Mouse (Mus musculus) layer of hippocampus, adult 9-11 months (tissue): ENCODE data around the gene Narfl.
A peak's percentile ranks its signal among the peaks of the same experiment; 100 is the strongest.
"Not testable (repeated sequence)": the region's sequence is repeated elsewhere in the genome, so short reads cannot be mapped to it uniquely, and the experiment has no call there.

ENCODE experiments used
- DNase-seq: peaks from one replicate; pipeline ENCODE4 v3.0.0; 2022

Narfl gene

DNA sequence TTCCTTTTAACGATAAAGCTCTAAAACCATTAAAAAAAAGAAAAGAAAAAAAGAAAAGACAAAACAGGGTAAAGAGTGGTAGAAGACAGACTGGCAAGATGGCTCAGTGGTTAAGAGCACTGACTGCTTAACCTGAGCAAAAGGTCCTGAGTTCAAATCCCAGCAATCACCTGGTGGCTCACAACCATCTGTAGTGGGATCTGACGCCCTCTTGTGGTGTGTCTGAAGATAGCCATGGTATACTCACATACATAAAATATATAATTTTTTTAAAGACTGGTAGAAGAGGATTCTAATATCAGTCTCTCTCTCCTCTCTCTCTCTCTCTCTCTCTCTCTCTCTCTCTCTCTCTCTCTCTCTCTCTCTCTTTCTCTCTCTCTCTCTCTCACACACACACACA, 33.9 kb downstream of the Narfl start:
- DNase-seq = not testable (repeated sequence)

DNA sequence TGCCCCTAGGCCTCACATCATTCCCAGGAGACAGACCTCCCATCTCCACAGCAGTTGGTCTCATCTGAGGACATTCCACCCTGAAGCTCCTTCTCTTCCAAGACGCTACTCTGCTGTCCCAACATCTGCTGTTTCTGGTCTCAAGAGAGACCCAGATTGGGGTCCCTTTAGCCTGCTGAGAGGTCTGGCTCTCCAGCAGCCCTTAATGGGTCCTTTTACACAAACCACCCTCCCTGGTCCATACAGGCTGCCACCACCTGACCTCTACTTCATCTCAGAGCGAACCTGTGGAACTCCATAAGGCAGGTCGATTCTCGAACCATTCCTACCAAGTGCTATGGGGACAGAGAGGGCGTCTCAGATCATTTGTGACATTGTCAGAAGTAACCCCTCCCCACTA, 34.5 kb downstream of the Narfl start:
- no peak for DNase-seq

DNA sequence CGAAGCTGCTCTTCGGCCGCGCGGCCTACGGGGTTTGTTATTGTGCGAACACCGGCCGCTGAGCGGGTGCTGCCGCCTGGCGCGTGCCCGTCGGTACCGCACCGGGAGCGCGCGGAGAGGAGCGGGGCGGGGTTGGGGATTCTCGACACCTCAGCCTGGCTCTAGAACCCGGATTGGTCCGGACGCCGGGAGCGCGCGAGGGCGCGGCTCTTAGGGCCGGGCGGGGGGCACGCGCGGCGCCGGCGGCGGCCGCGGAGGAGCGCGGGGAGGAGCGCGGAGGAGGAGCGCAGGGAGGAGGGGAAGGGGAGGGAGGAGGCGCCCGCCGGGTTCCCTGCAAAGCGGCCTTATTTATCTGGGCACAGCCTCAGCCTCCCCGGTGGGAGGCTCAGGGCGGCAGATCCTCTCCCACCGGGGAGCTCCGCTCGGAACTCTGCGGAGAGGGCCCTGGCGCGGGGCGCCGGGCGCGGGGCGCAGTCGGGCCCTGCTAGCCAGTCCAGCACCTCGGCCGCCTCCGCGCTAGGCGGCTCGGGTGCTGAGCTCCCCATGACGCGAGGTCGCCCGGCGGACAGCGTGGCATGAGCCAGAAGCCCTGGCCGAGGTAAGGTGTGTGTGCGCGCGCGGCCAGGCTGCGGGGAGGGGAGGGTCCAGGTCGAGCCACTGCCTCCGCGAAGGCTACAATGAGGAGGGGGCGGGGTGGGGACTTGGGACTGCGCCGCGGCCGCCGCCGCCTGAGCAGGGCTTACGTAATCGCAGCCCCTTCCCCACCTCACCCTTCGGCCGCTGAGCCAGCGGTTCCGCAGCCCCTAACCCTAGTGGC, 35.4 kb downstream of the Narfl start, which contains the start of gene Fbxl16:
Gene Fbxl16, plus strand, starts transcription at position 297 of the 817 bp plus-strand sequence.
- peak; percentile 92 for DNase-seq

DNA sequence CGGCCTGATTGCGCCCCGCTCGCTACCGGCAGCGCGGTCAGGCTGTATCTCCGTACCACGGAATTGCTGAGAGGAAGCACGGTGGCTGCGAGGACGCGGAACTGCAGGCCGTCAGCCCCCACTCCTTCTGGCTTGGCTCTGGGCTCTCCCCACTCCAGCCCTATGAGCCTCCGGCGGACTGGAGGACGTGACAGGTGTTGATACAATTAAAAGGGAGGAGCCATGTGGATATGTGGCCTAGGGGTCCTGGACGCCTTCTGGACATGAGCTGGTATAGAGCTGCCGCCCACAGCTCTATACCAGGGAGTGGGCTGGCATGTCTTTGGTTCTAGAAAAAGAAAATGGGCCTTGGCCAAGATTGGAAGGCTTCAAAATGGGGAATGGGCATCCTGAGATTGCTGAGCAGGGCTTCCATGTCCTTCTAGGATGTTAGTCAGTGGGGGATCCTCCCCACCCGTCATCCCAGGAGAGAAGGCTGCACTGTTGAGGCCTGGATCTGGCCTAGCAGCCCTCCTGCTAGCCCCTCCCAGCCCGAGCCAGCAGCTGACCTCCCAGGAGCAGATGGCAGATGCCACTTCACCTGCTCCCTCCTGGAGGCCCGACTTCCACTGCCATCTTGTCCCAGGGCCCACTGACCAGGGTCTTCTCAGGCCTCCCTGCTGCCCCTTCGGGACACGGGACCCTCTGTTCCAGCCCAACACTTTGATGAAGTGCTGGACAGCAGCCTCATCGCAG, 36.2 kb downstream of the Narfl start:
- no peak for DNase-seq

DNA sequence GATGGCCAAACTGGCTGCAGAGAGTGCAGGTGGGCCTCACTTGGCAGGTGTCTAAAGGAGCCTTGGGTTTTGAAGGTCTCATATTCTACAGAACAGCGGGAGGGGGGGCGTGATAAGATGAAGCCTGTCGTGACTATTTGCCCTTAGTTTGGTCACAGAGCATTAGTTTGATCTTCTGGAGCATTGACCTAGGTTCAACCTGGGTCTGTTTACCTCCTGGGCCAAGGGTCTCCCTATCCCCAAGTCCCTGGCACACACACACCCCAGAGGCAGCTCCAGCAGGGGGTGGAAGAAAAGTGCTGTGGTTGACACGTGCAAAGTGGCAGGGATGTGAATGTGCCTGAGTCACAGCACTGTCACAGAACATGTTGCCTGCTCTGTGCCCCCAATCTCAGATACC, 37.3 kb downstream of the Narfl start:
- DNase-seq = no peak

DNA sequence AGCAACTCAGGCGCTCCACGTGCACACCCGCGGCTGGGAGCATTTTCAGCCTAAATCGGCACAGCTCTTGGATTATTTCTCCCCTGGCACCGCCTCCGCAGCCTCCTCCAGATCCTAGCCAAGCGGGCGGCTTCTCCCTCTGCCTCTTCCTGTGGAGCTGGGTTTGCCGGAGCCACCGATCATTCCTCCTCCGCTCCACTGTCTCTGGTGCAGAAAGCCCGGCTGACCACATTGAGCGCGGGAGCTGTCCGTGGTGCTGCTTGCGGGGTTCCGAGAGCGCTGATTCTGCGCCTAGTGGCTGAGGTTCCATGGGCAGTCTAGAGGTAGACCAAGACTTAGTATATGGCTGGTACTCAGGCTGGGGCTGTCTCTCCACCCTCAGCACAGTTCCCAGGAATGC, 39.9 kb downstream of the Narfl start:
- DNase-seq = peak; percentile 89

DNA sequence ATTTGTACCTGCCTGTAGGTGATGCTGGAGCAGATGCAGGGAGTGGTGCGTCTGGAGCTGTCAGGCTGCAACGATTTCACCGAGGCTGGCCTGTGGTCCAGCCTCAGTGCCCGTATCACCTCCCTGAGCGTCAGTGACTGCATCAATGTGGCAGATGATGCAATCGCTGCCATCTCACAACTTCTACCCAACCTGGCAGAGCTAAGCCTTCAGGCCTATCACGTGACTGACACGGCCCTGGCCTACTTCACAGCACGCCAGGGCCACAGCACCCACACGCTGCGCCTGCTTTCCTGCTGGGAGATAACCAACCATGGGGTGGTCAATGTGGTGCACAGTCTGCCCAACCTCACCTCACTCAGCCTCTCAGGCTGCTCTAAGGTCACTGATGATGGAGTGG, 44.1 kb downstream of the Narfl start:
- DNase-seq = no peak

DNA sequence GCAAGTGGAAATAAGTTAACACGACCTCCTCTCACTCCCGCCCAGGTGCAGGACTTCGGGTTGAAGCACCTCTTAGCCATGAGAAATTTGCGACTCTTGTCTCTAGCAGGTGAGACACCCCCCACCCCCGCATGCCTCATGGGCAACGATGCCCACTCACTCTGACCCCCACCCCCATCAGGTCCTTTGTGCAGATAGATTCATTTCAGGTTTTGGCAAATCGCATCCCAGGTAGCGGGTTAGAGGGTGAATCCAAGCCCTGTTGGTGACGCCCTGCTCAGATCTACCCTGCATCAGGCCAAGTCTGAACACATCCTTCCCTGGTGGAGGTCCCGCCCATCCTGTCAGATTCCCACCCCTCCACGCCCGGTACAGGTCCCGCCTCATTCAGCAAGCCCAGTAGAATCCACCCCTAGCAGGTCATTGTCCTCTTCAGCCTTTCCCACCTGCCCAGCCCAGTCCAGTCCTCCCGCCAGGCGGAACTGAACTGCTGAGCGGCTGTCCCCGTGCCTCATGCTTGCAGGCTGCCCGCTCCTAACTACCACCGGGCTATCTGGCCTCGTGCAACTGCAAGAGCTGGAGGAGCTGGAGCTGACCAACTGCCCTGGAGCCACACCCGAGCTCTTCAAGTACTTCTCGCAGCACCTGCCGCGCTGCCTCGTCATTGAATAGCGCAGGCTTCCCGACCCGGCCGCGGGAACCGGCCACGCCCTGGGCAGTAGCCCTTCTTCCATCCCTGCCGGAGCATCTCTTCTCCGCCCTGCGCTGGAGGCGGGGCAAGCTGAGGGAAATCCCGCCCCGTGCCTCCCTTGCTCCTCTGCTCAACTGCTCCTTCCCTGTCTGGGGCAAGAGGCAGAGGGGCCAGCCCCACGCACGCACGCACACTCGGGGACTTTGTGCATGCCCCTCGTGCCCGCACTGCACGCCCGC, 45.5 kb downstream of the Narfl start:
- DNase-seq = no peak

DNA sequence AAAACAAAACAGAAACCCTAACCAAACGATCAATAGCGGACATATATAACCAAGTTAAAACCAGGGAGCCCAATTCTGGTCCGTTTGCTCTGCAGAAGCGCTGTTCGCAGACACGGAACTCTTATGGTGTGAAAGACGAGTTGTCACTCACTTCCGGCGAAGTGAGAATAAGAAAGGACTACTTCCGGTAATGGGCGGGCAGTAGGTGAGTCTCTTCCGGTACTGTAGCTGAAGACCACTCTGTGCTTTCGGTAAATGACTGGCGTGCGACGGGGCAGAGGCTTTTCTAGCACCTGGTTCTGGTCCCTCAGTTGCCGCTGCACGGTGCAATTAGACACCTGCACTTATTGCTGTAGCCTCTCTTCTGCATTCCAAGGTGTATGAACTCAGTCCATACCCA, 49.9 kb downstream of the Narfl start, which contains the start of gene Wdr24:
Gene Wdr24, plus strand, starts transcription at position 176 of the 400 bp plus-strand sequence.
- peak; percentile 85 for DNase-seq

DNA sequence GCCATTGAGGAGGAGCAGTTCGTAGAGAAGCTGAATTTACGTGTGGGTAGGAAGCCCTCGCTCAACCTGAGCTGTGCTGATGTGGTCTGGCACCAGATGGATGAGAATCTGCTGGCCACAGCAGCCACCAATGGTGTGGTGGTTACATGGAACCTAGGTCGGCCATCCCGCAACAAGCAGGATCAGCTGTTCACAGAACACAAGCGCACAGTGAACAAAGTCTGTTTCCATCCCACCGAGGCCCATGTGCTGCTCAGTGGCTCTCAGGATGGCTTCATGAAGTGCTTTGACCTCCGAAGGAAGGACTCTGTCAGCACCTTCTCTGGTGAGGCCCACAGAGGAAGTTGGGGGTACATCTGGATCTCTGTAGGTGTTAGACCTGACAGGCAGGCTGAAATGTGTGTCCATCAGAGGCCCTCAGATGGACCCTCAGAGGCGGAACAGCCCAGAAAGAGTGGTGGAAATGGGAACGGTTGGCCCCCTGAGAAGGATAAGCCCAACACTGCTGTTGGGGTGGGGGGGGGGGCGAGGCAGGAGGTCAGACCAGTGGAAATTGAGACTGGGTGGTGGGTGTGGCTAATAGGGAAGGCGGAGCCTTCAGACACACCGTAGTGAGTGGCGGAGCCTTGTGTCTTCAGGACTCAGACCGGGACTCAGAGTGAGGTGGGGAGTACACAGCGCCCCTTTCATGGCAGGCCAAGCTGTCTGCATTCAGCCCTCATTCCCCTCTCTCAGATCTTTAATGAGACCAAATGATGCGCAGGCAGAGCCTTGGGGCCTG, 51.0 kb downstream of the Narfl start:
- DNase-seq = no peak

DNA sequence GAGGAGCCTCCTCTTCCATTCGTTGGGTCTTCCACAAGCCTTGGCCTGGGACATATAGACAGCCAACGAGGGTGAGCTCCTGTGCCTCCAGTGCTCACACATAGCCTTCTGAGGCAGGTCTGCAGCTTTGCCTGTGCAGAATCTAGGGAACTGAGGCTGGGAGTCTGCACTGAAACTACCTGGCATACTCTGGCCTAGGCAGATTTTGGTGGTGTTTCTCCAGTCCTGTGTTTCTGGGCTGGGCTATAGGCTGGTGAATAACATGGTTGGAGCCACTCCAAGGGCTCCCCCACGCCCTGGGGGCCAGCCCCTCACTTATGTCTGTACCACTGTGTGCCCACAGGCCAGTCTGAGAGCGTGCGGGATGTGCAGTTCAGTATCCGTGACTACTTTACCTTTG, 51.7 kb downstream of the Narfl start:
- no peak for DNase-seq

DNA sequence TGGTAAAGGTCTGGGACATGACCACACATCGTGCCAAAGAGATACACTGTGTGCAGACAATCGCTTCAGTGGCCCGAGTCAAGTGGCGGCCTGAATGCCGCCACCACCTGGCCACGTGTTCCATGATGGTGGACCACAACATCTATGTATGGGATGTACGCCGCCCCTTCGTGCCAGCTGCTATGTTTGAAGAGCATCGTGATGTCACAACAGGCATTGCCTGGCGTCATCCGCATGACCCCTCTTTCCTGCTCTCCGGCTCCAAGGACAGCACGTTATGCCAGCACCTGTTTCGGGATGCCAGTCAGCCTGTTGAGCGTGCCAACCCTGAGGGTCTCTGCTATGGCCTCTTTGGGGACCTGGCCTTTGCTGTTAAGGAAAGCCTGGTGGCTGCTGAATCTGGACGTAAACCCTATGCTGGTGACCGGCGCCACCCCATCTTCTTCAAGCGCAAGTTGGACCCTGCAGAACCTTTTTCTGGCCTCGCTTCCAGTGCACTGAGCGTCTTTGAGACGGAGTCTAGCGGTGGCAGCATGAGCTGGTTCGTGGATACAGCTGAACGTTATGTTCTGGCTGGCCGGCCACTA, 52.5 kb downstream of the Narfl start:
- DNase-seq = no peak

DNA sequence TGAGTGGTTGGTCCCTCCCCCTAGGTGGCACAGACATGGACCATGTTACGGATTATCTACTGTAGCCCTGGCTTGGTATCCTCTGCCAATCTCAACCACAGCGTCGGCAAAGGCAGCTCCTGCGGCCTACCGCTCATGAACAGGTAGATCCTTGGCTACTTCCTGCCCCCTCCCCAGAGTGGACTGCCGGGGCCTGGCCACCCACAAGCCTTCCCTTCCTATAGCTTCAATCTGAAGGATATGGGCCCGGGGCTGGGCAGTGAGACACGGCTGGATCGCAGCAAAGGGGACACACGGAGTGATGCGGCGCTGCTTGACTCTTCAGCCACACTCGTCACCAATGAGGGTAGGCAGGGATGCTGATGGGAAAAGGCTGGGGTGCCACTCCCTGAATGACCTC, 53.4 kb downstream of the Narfl start:
- no peak for DNase-seq

DNA sequence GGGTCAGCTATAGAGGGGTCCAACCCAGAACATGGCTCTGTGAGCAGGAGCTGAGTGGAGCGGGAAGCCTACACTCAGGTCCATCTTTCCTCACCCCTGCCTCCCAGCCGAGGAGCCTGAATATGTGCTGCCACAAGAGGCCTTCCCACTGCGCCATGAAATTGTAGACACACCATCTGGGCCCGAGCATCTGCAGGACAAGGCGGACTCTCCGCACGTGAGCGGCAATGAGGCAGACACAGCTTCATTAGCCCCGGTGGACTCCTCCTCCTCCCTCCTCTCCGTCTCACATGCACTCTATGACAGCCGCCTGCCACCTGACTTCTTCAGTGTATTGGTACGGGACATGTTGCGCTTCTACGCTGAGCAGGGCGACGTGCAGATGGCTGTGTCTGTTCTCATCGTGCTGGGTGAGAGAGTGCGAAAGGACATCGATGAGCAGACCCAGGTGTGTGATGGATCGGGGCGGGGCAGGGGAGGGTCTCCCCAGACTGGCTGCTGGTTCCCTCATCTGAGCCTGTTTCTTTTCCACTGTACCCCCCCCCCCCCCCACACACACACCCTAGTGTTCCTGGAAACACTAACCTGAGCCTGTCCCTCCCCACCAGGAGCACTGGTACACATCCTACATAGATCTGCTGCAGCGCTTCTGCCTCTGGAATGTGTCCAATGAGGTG, 54.1 kb downstream of the Narfl start:
- no peak for DNase-seq

DNA sequence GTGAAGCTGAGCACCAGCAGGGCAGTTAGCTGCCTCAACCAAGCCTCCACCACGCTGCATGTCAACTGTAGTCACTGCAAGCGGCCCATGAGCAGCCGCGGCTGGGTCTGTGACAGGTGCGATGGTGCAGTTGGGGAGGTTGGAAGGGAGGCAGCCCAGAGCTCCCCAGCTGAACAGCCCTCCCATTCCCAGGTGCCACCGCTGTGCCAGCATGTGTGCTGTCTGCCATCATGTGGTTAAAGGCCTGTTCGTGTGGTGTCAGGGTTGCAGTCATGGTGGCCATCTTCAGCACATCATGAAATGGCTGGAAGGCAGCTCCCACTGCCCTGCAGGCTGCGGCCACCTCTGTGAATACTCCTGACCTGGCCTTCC, 54.6 kb downstream of the Narfl start:
- DNase-seq = no peak

DNA sequence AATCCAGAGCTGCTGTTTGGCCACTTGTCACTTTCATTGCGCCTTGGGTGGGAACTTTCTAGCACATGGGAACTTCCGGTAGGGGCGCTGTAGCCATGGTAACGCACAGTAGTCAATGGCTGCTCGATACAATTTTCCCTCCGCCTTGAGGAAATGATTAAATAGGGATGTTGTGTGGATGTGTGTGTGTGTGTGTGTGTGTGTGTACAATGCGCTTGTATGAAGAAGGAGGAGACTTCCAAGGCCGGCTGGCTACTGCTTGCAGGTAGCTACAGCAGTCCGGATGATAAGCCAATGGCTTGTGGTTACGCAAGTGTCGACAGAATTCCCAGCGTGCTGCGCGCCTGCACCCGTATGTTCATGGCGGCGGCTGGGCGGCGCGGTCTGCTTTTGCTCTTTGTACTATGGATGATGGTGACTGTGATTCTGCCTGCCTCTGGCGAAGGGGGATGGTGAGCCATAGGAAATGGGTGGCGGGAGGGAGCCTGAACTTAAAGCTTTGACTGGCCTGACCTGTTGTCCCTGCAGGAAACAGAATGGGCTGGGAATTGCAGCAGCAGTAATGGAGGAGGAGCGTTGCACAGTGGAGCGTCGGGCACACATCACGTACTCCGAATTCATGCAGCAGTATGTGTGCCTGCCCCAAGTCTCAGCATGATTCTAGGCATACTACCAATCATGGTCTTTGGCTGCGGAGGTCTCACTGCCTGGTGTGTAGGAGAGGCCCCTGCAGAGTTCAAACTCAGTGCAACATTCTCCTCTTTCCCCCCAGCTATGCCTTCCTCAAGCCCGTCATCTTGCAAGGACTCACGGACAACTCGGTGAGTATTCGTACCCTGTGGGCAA, 55.4 kb downstream of the Narfl start, which contains the start of gene Jmjd8:
Gene Jmjd8, plus strand, starts transcription at position 156 of the 846 bp plus-strand sequence.
- peak; percentile 87 for DNase-seq

DNA sequence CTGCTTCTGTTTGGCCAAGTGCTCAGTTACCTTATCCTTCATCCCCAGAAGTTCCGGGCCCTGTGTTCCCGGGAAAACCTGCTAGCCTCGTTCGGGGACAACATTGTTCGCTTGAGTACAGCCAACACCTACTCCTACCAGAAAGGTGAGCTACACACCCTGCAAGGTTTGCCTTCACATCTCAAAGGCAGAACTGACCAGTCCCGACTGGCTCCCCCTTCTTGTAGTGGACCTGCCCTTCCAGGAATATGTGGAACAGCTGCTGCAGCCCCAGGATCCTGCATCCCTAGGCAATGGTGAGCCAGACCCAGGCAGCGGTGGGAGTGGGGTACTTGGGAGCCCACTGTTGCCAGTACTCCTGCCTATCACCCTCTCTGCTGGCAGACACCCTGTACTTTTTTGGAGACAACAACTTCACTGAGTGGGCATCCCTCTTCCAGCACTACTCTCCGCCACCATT, 56.0 kb downstream of the Narfl start:
- no peak for DNase-seq

DNA sequence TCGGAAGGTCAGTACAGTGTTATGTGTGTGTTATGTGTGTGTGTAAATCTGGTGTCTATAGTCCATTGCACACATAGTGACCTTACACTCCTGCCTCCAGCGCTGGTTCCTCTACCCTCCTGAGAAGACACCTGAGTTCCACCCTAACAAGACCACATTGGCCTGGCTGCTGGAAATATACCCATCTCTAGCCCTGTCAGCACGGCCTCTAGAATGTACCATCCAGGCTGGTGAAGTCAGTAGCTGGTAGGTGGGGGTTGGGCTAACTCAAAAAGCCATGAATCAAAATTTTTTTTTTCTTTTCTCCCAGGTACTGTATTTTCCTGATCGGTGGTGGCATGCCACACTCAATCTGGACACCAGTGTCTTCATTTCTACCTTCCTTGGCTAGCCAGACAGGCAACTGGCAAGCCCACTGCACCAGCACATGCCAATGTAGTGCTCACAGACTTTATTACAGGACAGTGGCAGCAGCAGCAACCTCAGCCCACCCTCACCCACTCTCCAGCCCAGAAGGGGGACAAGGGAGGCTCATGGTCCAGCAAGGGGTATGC, 56.7 kb downstream of the Narfl start:
- DNase-seq = no peak

DNA sequence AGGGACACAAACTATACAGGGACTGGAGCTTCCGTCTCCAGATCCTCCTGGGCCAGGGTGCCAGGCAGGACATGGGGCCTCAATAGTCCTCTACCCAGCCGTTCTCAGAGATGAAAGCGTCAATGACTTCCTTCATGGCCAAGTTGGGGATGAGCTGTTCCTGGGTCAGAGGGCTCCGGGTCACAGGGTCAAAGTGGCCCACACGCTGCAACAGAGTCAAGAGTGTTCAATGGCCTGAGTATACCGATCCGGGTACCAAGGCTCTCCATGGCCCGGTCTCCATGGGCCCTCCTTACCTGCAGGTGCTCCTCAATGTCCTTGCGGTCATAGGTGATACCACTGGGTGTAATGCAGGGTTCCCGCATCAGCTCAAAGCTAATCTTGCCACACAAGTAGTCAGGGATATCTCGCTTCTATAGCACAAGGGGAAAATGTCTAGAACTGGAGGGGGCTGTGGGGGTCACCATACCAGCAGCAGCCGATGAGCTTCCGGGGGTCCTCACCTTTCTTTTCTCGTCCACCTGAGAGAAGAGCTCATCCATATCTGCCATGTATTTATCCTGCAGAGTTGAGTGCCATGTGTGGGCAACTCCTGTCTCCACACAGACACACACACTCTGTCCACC, 57.3 kb downstream of the Narfl start:
- no peak for DNase-seq
